Mouse (Mus musculus): ENCODE results near the gene Btbd9.
"Not testable (repeated sequence)": the region's sequence is repeated elsewhere in the genome, so short reads cannot be mapped to it uniquely, and the experiment has no call there.

The Btbd9 gene

GRCm38 (mm10) chr17:30559536-30559935, 16.8 kb downstream of the Btbd9 start:
- in situ Hi-C loops (cut with MseI, MboI): loop anchor here in 1 of 2 experiments (10.0 kb wide), 1 partner anchor 115 kb away; no protein-coding TSS in a partner anchor

GRCm38 (mm10) chr17:30558623-30559022, 17.7 kb downstream of the Btbd9 start:
- in situ Hi-C loops (cut with MseI, MboI): loop anchor here in 1 of 2 experiments (10.0 kb wide), 1 partner anchor 116 kb away; no protein-coding TSS in a partner anchor

- in situ Hi-C loops (cut with MseI, MboI): loop anchor here in 1 of 2 experiments (10.0 kb wide), 1 partner anchor 118 kb away; no protein-coding TSS in a partner anchor
Observed at GRCm38 (mm10) chr17:30556512-30556911, 19.8 kb downstream of the Btbd9 start.

- in situ Hi-C loops (cut with MseI, MboI): loop anchor here in 1 of 2 experiments (10.0 kb wide), 1 partner anchor 122 kb away; no protein-coding TSS in a partner anchor
Observed at GRCm38 (mm10) chr17:30553027-30553937, 23.0 kb downstream of the Btbd9 start.

GRCm38 (mm10) chr17:30550774-30551107, 25.5 kb downstream of the Btbd9 start:
- in situ Hi-C loops (cut with MseI, MboI): loop anchor here in 1 of 2 experiments (10.0 kb wide), 1 partner anchor 124 kb away; no protein-coding TSS in a partner anchor

- in situ Hi-C loops (cut with MseI, MboI): loop anchor here in 1 of 2 experiments (10.0 kb wide), 1 partner anchor 125 kb away; no protein-coding TSS in a partner anchor
Observed at GRCm38 (mm10) chr17:30549899-30550773, 26.2 kb downstream of the Btbd9 start.

- in situ Hi-C loops (cut with MseI, MboI): no loop called here
Observed at GRCm38 (mm10) chr17:30539098-30539497, 37.2 kb downstream of the Btbd9 start.

- in situ Hi-C loops (cut with MseI, MboI): no loop called here
Observed at GRCm38 (mm10) chr17:30536651-30537050, 39.6 kb downstream of the Btbd9 start.

GRCm38 (mm10) chr17:30533098-30533497, 43.2 kb downstream of the Btbd9 start:
- in situ Hi-C loops (cut with MseI, MboI): no loop called here

GRCm38 (mm10) chr17:30530542-30530940, 45.7 kb downstream of the Btbd9 start:
- in situ Hi-C loops (cut with MseI, MboI): no loop called here

GRCm38 (mm10) chr17:30529632-30530541, 46.4 kb downstream of the Btbd9 start:
- in situ Hi-C loops (cut with MseI, MboI): no loop called here

GRCm38 (mm10) chr17:30525405-30526295, 50.6 kb downstream of the Btbd9 start:
- in situ Hi-C loops (cut with MseI, MboI): no loop called here

GRCm38 (mm10) chr17:30524451-30524850, 51.8 kb downstream of the Btbd9 start:
- in situ Hi-C loops (cut with MseI, MboI): no loop called here

GRCm38 (mm10) chr17:30523783-30524182, 52.5 kb downstream of the Btbd9 start:
- in situ Hi-C loops (cut with MseI, MboI): no loop called here

- in situ Hi-C loops (cut with MseI, MboI): no loop called here
Observed at GRCm38 (mm10) chr17:30522406-30523078, 53.7 kb downstream of the Btbd9 start.

- in situ Hi-C loops (cut with MseI, MboI): not testable (repeated sequence)
Observed at GRCm38 (mm10) chr17:30519172-30519512, 57.1 kb downstream of the Btbd9 start.

- in situ Hi-C loops (cut with MseI, MboI): no loop called here
Observed at GRCm38 (mm10) chr17:30518431-30519171, 57.7 kb downstream of the Btbd9 start.

GRCm38 (mm10) chr17:30516580-30517340, 59.5 kb downstream of the Btbd9 start:
- in situ Hi-C loops (cut with MseI, MboI): no loop called here
